ENCODE assay signal across 7 mouse cellular contexts in genomic region chr1:84695517-84696411, GRCm38 (mm10). TPM values are rescaled to one million over a fixed set of nuclear protein-coding genes. Genes with fewer than 3 reads are reported as not detected.
DNase-seq lines count a peak whose midpoint lies in the region; ATAC-seq lines count a peak whose summit lies in the region.

TSS of gene Dner (minus strand) at chr1:84696221.

- peaks cover 6% of the 10 kb centered on the region for H3K4me1 ChIP-seq in embryonic facial prominence, embryonic 14.5 days (ENCODE audit: control insufficient read depth, insufficient read depth, low read length)
- peaks cover 14% of the 10 kb centered on the region for H3K4me1 ChIP-seq in limb, embryonic 13.5 days
- H3K4me1 ChIP-seq in midbrain, embryonic 14.5 days (ENCODE audit: control insufficient read depth, insufficient read depth, low read length) = peaks cover 28% of the 10 kb centered on the region

- no peaks in the 10 kb centered on the region for H3K9me3 ChIP-seq in embryonic facial prominence, embryonic 14.5 days (ENCODE audit: control insufficient read depth, low read length)
- H3K9me3 ChIP-seq in limb, embryonic 13.5 days = no peaks in the 10 kb centered on the region
- H3K9me3 ChIP-seq in midbrain, embryonic 14.5 days (ENCODE audit: control insufficient read depth, low read length) = no peaks in the 10 kb centered on the region

- peaks cover 39% of the 10 kb centered on the region for H3K27me3 ChIP-seq in embryonic facial prominence, embryonic 14.5 days (replicated peaks; ENCODE audit: control insufficient read depth, insufficient read depth, low read length)
- H3K27me3 ChIP-seq in limb, embryonic 13.5 days = peaks cover 49% of the 10 kb centered on the region
- no peaks in the 10 kb centered on the region for H3K27me3 ChIP-seq in midbrain, embryonic 14.5 days (ENCODE audit: control insufficient read depth, insufficient read depth, low read length)

- peak within 1 kb of the TSS; percentile 54 for H3K9ac ChIP-seq in embryonic facial prominence, embryonic 14.5 days (ENCODE audit: low read depth, low read length)
- peak within 1 kb of the TSS; percentile 35; the same call in 1 of the 2 replicates for H3K9ac ChIP-seq in limb, embryonic 13.5 days
- peak within 1 kb of the TSS; percentile 95 for H3K9ac ChIP-seq in midbrain, embryonic 14.5 days (replicated peaks; ENCODE audit: low read length)

- ATAC-seq in embryonic facial prominence, embryonic 14.5 days (ENCODE audit: low read depth) = peak; percentile 87
- ATAC-seq in limb, embryonic 13.5 days (ENCODE audit: low FRiP score, low read depth) = peak; percentile 88
- ATAC-seq in midbrain, embryonic 14.5 days (ENCODE audit: low FRiP score, low TSS enrichment) = peak; percentile 89

- 0% methylated on average over 36 of the region's 75 CpGs for WGBS in embryonic facial prominence, embryonic 14.5 days
- WGBS in limb, embryonic 13.5 days = under 1% methylated on average over 71 of the region's 75 CpGs
- WGBS in midbrain, embryonic 14.5 days = under 1% methylated on average over 74 of the region's 75 CpGs

- peak; percentile 82 for DNase-seq in brain, adult 2 months (ENCODE audit: low read depth, low spot score)
- DNase-seq in embryonic facial prominence, embryonic 14.5 days (ENCODE audit: low spot score) = peak; percentile 95
- DNase-seq in heart, adult 9 months (ENCODE audit: low spot score in 2 of 2) = peak; percentile 25 to 46
- peak; percentile 47 to 74 for DNase-seq in kidney, adult 8-10 months
- DNase-seq in midbrain, embryonic 14.5 days = peak; percentile 90
- DNase-seq in spleen, postnatal 4 days (ENCODE audit: low spot score in 2 of 2) = peak; percentile 55 to 75

- peak within 1 kb of the TSS; percentile 93 for H3K4me2 ChIP-seq in embryonic facial prominence, embryonic 14.5 days (ENCODE audit: low read depth, low read length)
- H3K4me2 ChIP-seq in limb, embryonic 13.5 days (replicated peaks) = peak within 1 kb of the TSS; percentile 90
- H3K4me2 ChIP-seq in midbrain, embryonic 14.5 days (ENCODE audit: low read length) = peak within 1 kb of the TSS; percentile 75

- peak within 1 kb of the TSS; percentile 51 for H3K4me3 ChIP-seq in embryonic facial prominence, embryonic 14.5 days (ENCODE audit: low read depth, low read length)
- peak within 1 kb of the TSS; percentile 51 for H3K4me3 ChIP-seq in limb, embryonic 13.5 days
- peak within 1 kb of the TSS; percentile 91 for H3K4me3 ChIP-seq in midbrain, embryonic 14.5 days (replicated peaks; ENCODE audit: low read depth, low read length)

- no peak within 1 kb of the TSS; the same call in 1 of the 2 replicates for H3K27ac ChIP-seq in embryonic facial prominence, embryonic 14.5 days (replicated peaks; ENCODE audit: low read depth, low read length)
- H3K27ac ChIP-seq in limb, embryonic 13.5 days = no peak within 1 kb of the TSS
- H3K27ac ChIP-seq in midbrain, embryonic 14.5 days (replicated peaks; ENCODE audit: low read depth, low read length) = peak within 1 kb of the TSS; percentile 95

- H3K36me3 ChIP-seq in embryonic facial prominence, embryonic 14.5 days (ENCODE audit: control insufficient read depth, insufficient read depth, low read length) = no peaks in the 10 kb centered on the region
- H3K36me3 ChIP-seq in limb, embryonic 13.5 days = no peaks in the 10 kb centered on the region
- H3K36me3 ChIP-seq in midbrain, embryonic 14.5 days (ENCODE audit: control insufficient read depth, insufficient read depth, low read length) = no peaks in the 10 kb centered on the region

RNA-seq across cellular contexts. Expression of gene Dner, which starts in this region (rescaled TPM):
- 12.6 and 13.3 TPM in 2 replicates for polyA plus RNA-seq in embryonic facial prominence, embryonic 14.5 days (2014; fragmentation: Nextera tagmentation; extraction: Ambion mirVana)
- polyA plus RNA-seq in limb, embryonic 13.5 days (2015; fragmentation: Nextera tagmentation; extraction: Ambion mirVana) = 6.4 and 7.3 TPM in 2 replicates
- polyA plus RNA-seq in midbrain, embryonic 14.5 days (2014; fragmentation: Nextera tagmentation; extraction: Ambion mirVana) = 241 and 244 TPM in 2 replicates

Comparison
In these comparisons a context has a peak if more than half of its experiments do, and no peak if none do; other contexts are left out.
1. RNA of gene Dner (polyA plus RNA-seq): 241 to 244 TPM in midbrain, embryonic 14.5 days; 12.6 to 13.3 TPM in embryonic facial prominence, embryonic 14.5 days and 6.4 to 7.3 TPM in limb, embryonic 13.5 days; every median in the first group is over 10 times any median in the second.
2. DNase-seq: peak in every context shown above with its lines; median percentile 95 in embryonic facial prominence, embryonic 14.5 days; 90 in midbrain, embryonic 14.5 days; 82 in brain, adult 2 months; 65 in spleen, postnatal 4 days; 60 in kidney, adult 8-10 months; 36 in heart, adult 9 months.
3. H3K9ac ChIP-seq: peak in every context shown above with its lines; median percentile 95 in midbrain, embryonic 14.5 days; 54 in embryonic facial prominence, embryonic 14.5 days; 35 in limb, embryonic 13.5 days.
4. Peak in every context shown above with its lines, with median percentiles within 50 percentile points of each other: ATAC-seq, H3K4me2 ChIP-seq and H3K4me3 ChIP-seq.